Mouse (Mus musculus): ENCODE results near the gene Rps5. TPM values are rescaled to one million over a fixed set of nuclear protein-coding genes. Genes with fewer than 3 reads are reported as not detected.

The Rps5 gene
- total RNA-seq, 1 experiment = 3,358 TPM

DNA sequence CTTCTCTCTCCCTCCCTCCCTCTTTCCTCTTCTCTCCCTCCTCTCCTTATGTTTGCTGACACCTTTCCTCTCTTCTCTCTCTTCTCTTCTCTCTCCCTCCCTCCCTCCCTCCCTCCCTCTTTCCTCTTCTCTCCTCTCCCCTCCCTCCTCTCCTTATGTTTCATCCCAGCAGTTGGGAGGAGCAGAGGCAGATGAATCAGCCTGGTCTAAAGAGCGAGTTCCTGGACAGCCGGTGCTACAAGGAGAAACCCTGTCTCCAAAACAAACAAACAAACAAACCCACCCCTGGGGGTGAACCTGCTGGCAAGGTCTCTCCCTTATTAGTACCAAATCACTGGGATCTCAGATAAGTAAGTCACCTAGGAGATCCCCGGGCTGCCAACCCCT, 779 bp upstream of the Rps5 start:
- Histone ChIP-seq H3K9me3 (ENCODE audit: control insufficient read depth, insufficient read depth, low read depth, low read length) (no peaks in the 10 kb centered on the region), H3K4me3 (ENCODE audit: insufficient read depth in 1 of 2, low read depth in 1 of 2, low read length in 2 of 2, poor library complexity in 1 of 2, severe bottlenecking in 1 of 2) (peak overlapping the region; percentile 83 to 91), H3K9ac (ENCODE audit: insufficient read depth, low read depth, low read length, poor library complexity, severe bottlenecking) (peak overlapping the region; percentile 99), H3K36me3 (ENCODE audit: control insufficient read depth, insufficient read depth, low read length, poor library complexity, severe bottlenecking) (peaks cover 35% of the 10 kb centered on the region), H3K4me1 (ENCODE audit: control insufficient read depth in 2 of 2, insufficient read depth in 2 of 2, low read length in 2 of 2, poor library complexity in 1 of 2) (peaks cover 0 to 2% of the 10 kb centered on the region in 2 experiments; a peak in 1 of 4 replicates), H3K27ac (ENCODE audit: insufficient read depth, low read depth, low read length, poor library complexity, severe bottlenecking) (peak overlapping the region; percentile 94)
- in situ Hi-C loops (cut with MboI; ENCODE audit: low sequenced_read_pairs in 2 of 2, unreplicated experiment in 2 of 2) = loop anchor here in 1 of 2 experiments (10.0 kb wide), 1 partner anchor 123 kb away; no protein-coding TSS in a partner anchor
- no peak for DNase-seq (ENCODE audit: low read depth, low spot score)
- TF ChIP-seq HCFC1 (IDR thresholded peaks at IDR 0.05; ENCODE audit: borderline replicate concordance, insufficient read depth, low read length) = no peak
- no peak for TF ChIP-seq MAFK (IDR thresholded peaks at IDR 0.05; ENCODE audit: insufficient read depth, low read depth, low read length)
- TF ChIP-seq CHD2 (IDR thresholded peaks at IDR 0.05; ENCODE audit: low read depth, low read length) = no peak
- no peak for TF ChIP-seq ZNF384 (IDR thresholded peaks at IDR 0.05; ENCODE audit: low read depth, low read length)
- no peak for TF ChIP-seq ZC3H11A (IDR thresholded peaks at IDR 0.05; ENCODE audit: borderline replicate concordance, low read depth, low read length)

DNA sequence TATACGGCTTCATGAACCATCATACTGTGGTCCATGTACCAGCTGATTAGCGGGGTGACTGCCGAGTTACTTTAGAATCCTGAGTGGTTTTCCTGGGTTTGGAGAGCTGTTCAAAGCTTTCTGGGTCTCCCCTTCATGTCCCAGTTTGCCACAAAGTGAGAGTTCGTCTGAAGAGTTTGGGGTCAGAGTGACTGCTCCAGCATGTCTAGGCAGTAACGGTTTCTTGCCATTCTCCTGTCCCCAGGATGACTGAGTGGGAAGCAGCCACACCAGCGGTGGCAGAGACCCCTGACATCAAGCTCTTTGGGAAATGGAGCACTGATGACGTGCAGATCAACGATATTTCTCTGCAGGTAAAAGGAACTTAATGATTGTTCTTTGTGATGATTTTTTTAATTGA, 639 bp downstream of the Rps5 start:
- Histone ChIP-seq H3K27ac (ENCODE audit: insufficient read depth, low read depth, low read length, poor library complexity, severe bottlenecking) (peak overlapping the region; percentile 57), H3K4me1 (ENCODE audit: control insufficient read depth in 2 of 2, insufficient read depth in 2 of 2, low read length in 2 of 2, poor library complexity in 1 of 2) (peaks cover 0 to 2% of the 10 kb centered on the region in 2 experiments; a peak in 1 of 4 replicates), H3K36me3 (ENCODE audit: control insufficient read depth, insufficient read depth, low read length, poor library complexity, severe bottlenecking) (peaks cover 38% of the 10 kb centered on the region), H3K9ac (ENCODE audit: insufficient read depth, low read depth, low read length, poor library complexity, severe bottlenecking) (peak overlapping the region; percentile 93), H3K4me3 (ENCODE audit: insufficient read depth in 1 of 2, low read depth in 1 of 2, low read length in 2 of 2, poor library complexity in 1 of 2, severe bottlenecking in 1 of 2) (peak overlapping the region; percentile 81 to 91), H3K9me3 (ENCODE audit: control insufficient read depth, insufficient read depth, low read depth, low read length) (no peaks in the 10 kb centered on the region)
- TF ChIP-seq MAFK (IDR thresholded peaks at IDR 0.05; ENCODE audit: insufficient read depth, low read depth, low read length) (no peak), ZNF384 (IDR thresholded peaks at IDR 0.05; ENCODE audit: low read depth, low read length) (no peak), ZC3H11A (IDR thresholded peaks at IDR 0.05; ENCODE audit: borderline replicate concordance, low read depth, low read length) (no peak), CHD2 (IDR thresholded peaks at IDR 0.05; ENCODE audit: low read depth, low read length) (no peak), HCFC1 (IDR thresholded peaks at IDR 0.05; ENCODE audit: borderline replicate concordance, insufficient read depth, low read length) (no peak)
- in situ Hi-C loops (cut with MboI; ENCODE audit: low sequenced_read_pairs in 2 of 2, unreplicated experiment in 2 of 2) = loop anchor here in 1 of 2 experiments (10.0 kb wide), 1 partner anchor 122 kb away; no protein-coding TSS in a partner anchor
- DNase-seq (ENCODE audit: low read depth, low spot score) = no peak

DNA sequence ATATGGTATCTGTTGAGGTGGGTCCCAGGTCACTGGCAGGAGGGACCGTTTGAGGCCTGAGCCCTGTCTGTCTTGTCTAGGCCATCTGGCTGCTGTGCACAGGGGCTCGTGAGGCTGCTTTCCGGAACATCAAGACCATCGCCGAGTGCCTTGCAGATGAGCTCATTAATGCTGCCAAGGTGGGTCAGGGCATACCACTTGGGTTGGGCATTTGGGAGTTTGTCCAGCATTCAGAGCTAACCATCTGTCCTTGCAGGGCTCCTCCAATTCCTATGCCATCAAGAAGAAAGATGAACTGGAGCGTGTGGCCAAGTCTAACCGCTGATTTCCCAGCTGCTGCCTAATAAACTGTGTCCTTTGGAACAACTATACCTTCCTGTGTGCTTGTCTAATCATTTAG, 4.2 kb downstream of the Rps5 start:
- TF ChIP-seq CHD2 (IDR thresholded peaks at IDR 0.05; ENCODE audit: low read depth, low read length) (no peak), HCFC1 (IDR thresholded peaks at IDR 0.05; ENCODE audit: borderline replicate concordance, insufficient read depth, low read length) (no peak), MAFK (IDR thresholded peaks at IDR 0.05; ENCODE audit: insufficient read depth, low read depth, low read length) (no peak)
- H3K4me1 ChIP-seq (ENCODE audit: control insufficient read depth in 2 of 2, insufficient read depth in 2 of 2, low read length in 2 of 2, poor library complexity in 1 of 2) = peaks cover 0 to 2% of the 10 kb centered on the region in 2 experiments; a peak in 1 of 4 replicates
- H3K9me3 ChIP-seq (ENCODE audit: control insufficient read depth, insufficient read depth, low read depth, low read length) = no peaks in the 10 kb centered on the region
- no peak overlapping the region for H3K9ac ChIP-seq (ENCODE audit: insufficient read depth, low read depth, low read length, poor library complexity, severe bottlenecking)
- no peak for DNase-seq (ENCODE audit: low read depth, low spot score)
- H3K36me3 ChIP-seq (ENCODE audit: control insufficient read depth, insufficient read depth, low read length, poor library complexity, severe bottlenecking) = peaks cover 38% of the 10 kb centered on the region
- H3K27ac ChIP-seq (ENCODE audit: insufficient read depth, low read depth, low read length, poor library complexity, severe bottlenecking) = no peak overlapping the region
- in situ Hi-C loops (cut with MboI; ENCODE audit: low sequenced_read_pairs in 2 of 2, unreplicated experiment in 2 of 2) = loop anchor here in 1 of 2 experiments (10.0 kb wide), 1 partner anchor 118 kb away; no protein-coding TSS in a partner anchor
- no peak overlapping the region for H3K4me3 ChIP-seq (ENCODE audit: insufficient read depth in 1 of 2, low read depth in 1 of 2, low read length in 2 of 2, poor library complexity in 1 of 2, severe bottlenecking in 1 of 2)

DNA sequence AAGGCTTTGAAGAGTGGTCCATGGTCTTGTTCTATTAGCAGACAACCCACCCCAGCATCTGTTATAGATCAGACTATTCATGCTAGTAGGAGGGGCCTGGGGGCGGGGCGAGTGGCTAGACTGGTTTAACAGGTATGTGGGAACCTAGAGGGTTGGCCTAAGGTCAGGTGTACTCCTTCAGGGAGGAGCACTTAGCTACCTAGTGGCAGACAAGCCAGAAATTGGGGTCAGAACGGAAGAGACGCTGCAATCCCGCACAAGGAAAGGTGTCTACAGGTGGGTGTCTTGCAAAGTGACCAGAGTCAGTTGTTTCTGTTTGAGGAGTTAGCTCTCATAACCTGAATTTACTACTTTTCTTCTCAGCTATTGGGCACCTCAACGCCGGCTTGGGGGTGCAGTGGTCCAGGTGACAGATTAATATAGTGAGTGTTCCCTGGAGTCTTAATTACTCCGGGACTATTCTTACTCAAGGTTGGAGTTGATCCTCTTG, 5.1 kb downstream of the Rps5 start, which contains the start of gene Rnf225:
Gene Rnf225, plus strand, starts transcription at position 226 of the 490 bp plus-strand sequence.
- in situ Hi-C loops (cut with MboI; ENCODE audit: low sequenced_read_pairs in 2 of 2, unreplicated experiment in 2 of 2) = loop anchor here in 1 of 2 experiments (10.0 kb wide), 1 partner anchor 118 kb away; no protein-coding TSS in a partner anchor
- no peak for TF ChIP-seq ZC3H11A (IDR thresholded peaks at IDR 0.05; ENCODE audit: borderline replicate concordance, low read depth, low read length)
- TF ChIP-seq ZNF384 (IDR thresholded peaks at IDR 0.05; ENCODE audit: low read depth, low read length) = no peak
- TF ChIP-seq HCFC1 (IDR thresholded peaks at IDR 0.05; ENCODE audit: borderline replicate concordance, insufficient read depth, low read length) = no peak
- no peak for TF ChIP-seq MAFK (IDR thresholded peaks at IDR 0.05; ENCODE audit: insufficient read depth, low read depth, low read length)
- no peak; the same call in 1 of the 2 replicates for TF ChIP-seq CHD2 (IDR thresholded peaks at IDR 0.05; ENCODE audit: low read depth, low read length)
- H3K36me3 ChIP-seq (ENCODE audit: control insufficient read depth, insufficient read depth, low read length, poor library complexity, severe bottlenecking) = peaks cover 38% of the 10 kb centered on the region
- peak within 1 kb of the TSS; percentile 60 for H3K4me3 ChIP-seq (ENCODE audit: insufficient read depth in 1 of 2, low read depth in 1 of 2, low read length in 2 of 2, poor library complexity in 1 of 2, severe bottlenecking in 1 of 2)
- no peak within 1 kb of the TSS for H3K27ac ChIP-seq (ENCODE audit: insufficient read depth, low read depth, low read length, poor library complexity, severe bottlenecking)
- peaks cover 0 to 2% of the 10 kb centered on the region in 2 experiments; a peak in 1 of 4 replicates for H3K4me1 ChIP-seq (ENCODE audit: control insufficient read depth in 2 of 2, insufficient read depth in 2 of 2, low read length in 2 of 2, poor library complexity in 1 of 2)
- peak within 1 kb of the TSS; percentile 36 for H3K9ac ChIP-seq (ENCODE audit: insufficient read depth, low read depth, low read length, poor library complexity, severe bottlenecking)
- no peak for DNase-seq (ENCODE audit: low read depth, low spot score)
- H3K9me3 ChIP-seq (ENCODE audit: control insufficient read depth, insufficient read depth, low read depth, low read length) = no peaks in the 10 kb centered on the region

All from ES-E14 (cell line).